Mouse (Mus musculus): ENCODE measurements at regions not wholly inside any gene's neighbourhood (a gene's known extent, or its start where the extent isn't known, plus 50 kb on each side); places are given as distances from the start of the nearest gene placed in this dataset.

DNA sequence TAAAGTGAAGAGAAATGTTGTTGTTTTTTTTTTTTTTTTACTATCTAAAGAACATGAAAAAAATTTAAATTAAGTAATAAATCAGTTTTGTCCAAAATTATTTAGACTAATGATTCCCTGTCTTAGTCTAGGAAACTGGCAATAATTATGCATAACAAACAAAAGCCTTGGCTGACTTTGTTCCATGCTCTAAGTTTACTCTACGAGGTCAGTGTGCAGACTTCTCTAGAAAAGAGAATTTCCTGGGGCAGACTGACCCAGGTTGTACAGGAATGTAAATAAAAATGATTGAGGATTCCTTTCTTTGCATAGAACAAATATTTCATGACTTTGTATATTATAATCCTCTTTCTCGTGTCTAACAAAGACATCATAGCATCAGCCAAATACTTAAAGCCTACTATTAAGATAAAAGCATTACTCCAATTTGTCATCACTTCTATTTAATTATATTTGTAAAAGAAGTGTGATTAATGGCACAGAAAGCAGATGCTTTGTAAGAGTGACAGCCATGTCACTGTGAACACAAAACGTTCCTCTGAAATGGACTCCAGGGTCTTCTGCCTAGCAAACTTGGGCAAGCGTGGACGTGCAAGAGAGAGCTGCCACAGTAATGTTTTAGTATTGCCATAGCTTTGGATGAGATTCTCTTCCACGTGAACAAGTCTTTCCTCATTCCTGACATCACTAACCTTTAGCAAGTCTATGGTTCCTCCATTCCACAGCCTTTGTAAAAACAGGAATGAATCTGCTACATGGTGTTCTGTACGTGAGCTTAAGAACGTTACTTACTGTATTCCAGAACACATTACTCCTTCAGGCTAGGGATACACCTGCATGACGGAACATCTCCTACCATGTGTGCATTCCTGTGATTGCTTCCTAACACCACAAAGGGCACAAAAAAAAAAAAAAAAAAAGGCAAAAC, 172.6 kb downstream of the Nrip1 start:
- no peak for TF ChIP-seq CTCF (conservative IDR thresholded peaks at IDR 0.05; ENCODE audit: low read length)
- no peak for TF ChIP-seq NANOG (IDR thresholded peaks at IDR 0.05; ENCODE audit: borderline replicate concordance, low read length)
